Mouse (Mus musculus) splenic B cell, adult 2 months (primary cell): ENCODE results near the gene Mrpl22.

Experiments
- DNase-seq: peaks from one replicate; pipeline ENCODE4 v3.0.0-alpha.2; 2011; ENCODE audit warnings: low read depth, low spot score
- H3K27me3 ChIP-seq: 2 replicates; pipeline ENCODE4 v1.6.1; 2012; ENCODE audit warnings: mild to moderate bottlenecking, low read length, moderate library complexity, mixed read lengths; ENCODE audit not compliant: control insufficient read depth, poor library complexity, insufficient read depth, severe bottlenecking
- H3K36me3 ChIP-seq: 2 replicates; pipeline ENCODE4 v1.6.1; 2012; ENCODE audit warnings: mild to moderate bottlenecking, low read length, moderate library complexity, mixed read lengths; ENCODE audit not compliant: control insufficient read depth, poor library complexity, insufficient read depth, severe bottlenecking

Gene Mrpl22

GRCm38 (mm10) chr11:58171459-58172091 is at the start of gene Mrpl22:
Gene Mrpl22 (plus strand): TSS chr11:58171661.
- DNase-seq: peak; percentile 95
- no peaks in the 10 kb centered on the region for H3K27me3 ChIP-seq
- H3K36me3 ChIP-seq: peaks cover 4% of the 10 kb centered on the region; the same call in 1 of the 2 replicates

- H3K36me3 ChIP-seq: peaks cover 11% of the 10 kb centered on the region
- DNase-seq: no peak
- H3K27me3 ChIP-seq: no peaks in the 10 kb centered on the region
These were observed 47.8 kb upstream of the Mrpl22 start for GRCm38 (mm10) chr11:58123711-58124110.

GRCm38 (mm10) chr11:58125021-58125420 is 46.4 kb upstream of the Mrpl22 start:
- DNase-seq: no peak
- Histone ChIP-seq H3K36me3 (peaks cover 12% of the 10 kb centered on the region), H3K27me3 (no peaks in the 10 kb centered on the region)

- H3K36me3 ChIP-seq: peaks cover 8% of the 10 kb centered on the region
- no peaks in the 10 kb centered on the region for H3K27me3 ChIP-seq
- no peak for DNase-seq
These were observed 44.9 kb upstream of the Mrpl22 start for GRCm38 (mm10) chr11:58126397-58127160.

DNA sequence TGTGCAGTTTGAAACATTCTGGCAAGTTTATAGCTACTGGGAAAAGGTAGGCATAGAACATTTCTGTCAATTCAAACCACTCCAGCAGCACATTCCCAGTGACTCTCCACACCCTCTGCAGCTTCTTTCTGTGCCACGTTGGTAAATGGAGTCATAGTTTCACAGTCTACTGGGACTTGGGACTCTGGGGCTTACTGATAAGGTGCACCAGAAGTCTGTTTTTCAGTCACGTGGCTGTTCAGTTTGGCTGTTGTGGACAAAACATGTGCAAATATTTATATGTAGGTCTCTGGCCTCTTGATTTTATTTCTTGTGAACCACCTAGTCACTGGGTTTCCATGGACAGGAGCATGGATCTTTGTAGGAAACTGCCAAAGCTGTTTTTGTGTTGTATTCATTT is 43.9 kb upstream of the Mrpl22 start:
- Histone ChIP-seq H3K27me3 (no peaks in the 10 kb centered on the region), H3K36me3 (peaks cover 8% of the 10 kb centered on the region)
- no peak for DNase-seq

- no peak for DNase-seq
- Histone ChIP-seq H3K27me3 (no peaks in the 10 kb centered on the region), H3K36me3 (peaks cover 9% of the 10 kb centered on the region)
These were observed 42.1 kb upstream of the Mrpl22 start for GRCm38 (mm10) chr11:58129302-58129843.

DNA sequence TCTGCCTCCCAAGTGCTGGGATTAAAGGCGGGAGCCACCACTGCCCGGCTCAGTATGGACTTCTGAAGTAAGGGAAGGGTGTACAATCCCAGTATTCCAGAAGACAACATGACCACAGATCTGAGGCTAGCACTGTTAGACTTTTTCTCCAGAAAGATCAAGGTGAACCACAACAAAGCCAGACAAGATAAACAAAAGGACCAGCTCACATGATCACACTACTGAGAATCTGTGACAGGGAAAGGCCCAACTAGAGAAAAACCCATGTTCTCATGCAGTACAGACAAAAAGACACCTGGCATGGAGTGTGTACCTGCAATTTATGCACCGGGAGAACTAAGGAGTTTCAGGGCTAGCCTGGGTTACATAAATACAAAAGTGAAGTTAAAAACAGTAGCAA is 39.4 kb upstream of the Mrpl22 start:
- no peak for DNase-seq
- peaks cover 8% of the 10 kb centered on the region for H3K36me3 ChIP-seq

GRCm38 (mm10) chr11:58134869-58135268 is 36.6 kb upstream of the Mrpl22 start:
- H3K27me3 ChIP-seq: no peaks in the 10 kb centered on the region
- peaks cover 4% of the 10 kb centered on the region for H3K36me3 ChIP-seq
- DNase-seq: no peak

More for the DNA sequence above, 39.4 kb upstream of the Mrpl22 start:
- no peaks in the 10 kb centered on the region for H3K27me3 ChIP-seq

DNA sequence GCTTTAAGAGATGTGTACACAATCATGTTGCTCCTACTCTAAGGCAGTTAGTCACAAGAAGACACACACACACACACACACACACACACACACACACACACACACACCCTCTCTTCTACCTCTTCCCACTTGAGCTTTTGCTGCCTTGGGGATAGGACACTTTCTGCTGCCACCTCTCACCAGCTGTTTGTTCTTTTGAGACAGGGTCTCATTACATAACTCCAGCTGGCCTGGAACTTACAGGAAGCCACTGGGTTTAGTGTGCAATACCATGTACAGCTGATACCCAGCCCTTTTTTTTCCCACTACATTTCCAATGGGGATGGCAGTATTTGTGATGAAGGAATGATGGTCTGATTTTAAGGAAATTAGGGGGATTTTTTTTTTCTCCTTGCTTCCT is 36.2 kb upstream of the Mrpl22 start:
- H3K27me3 ChIP-seq: no peaks in the 10 kb centered on the region
- DNase-seq: no peak
- peaks cover 2% of the 10 kb centered on the region for H3K36me3 ChIP-seq

DNA sequence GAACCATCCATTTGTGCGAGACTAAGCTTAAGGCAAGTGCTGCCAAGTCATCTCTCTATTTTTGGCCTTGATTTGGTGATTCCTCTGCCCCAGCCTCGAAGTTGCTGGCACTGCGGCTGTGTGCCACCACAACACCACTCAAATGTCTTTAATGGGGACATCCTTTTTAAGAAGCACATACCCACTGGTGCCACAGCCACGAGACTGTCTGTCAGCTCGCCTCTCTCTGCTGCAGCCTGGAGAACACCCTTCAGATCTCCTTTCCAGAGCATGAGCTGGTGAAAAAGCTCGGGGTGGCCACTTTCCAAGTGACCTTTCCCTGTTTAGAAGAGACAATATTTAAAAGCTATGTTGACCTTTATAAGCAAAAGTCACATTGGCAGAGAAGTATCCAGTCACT is 34.8 kb upstream of the Mrpl22 start:
- DNase-seq: no peak
- H3K36me3 ChIP-seq: peaks cover 2% of the 10 kb centered on the region
- H3K27me3 ChIP-seq: no peaks in the 10 kb centered on the region

- no peak for DNase-seq
- Histone ChIP-seq H3K27me3 (no peaks in the 10 kb centered on the region), H3K36me3 (peaks cover 2% of the 10 kb centered on the region)
These were observed 32.6 kb upstream of the Mrpl22 start for GRCm38 (mm10) chr11:58138821-58139220.

- Histone ChIP-seq H3K27me3 (no peaks in the 10 kb centered on the region), H3K36me3 (peaks cover 2% of the 10 kb centered on the region)
- no peak for DNase-seq
These were observed 32.0 kb upstream of the Mrpl22 start for GRCm38 (mm10) chr11:58139466-58139865.

DNA sequence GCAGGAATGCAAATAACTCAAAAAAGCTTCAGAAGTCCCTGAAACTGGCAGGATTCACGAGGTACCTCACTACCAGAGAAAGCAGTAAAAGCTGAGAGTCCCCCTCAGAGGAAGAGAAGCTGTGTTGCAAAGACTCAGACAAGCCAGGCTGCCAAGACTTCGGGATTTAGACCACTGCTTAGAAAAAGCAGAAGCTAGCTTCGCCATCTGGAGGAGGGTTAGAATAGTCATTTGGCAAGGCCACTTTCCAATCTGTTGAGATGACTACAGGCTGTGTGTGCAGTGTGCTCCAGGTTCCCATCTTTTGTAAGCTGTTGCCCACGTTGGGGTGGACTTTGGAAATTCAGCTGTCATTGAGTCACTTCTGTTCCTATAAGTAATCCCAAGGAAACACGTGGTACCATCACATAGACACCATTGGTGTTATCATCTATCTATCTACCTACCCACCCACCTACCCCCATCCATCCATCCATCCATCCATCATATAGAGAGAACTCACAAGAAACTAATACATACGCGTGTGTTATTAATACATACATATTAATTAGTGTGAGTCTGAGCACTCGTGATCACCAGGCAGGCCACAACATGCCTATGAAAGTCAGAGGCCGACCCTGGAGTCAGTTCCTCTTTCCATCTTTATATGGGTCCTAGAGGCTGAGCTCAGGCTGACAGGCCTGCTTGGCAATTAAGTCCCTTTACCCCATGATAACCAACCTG is 27.6 kb upstream of the Mrpl22 start:
- Histone ChIP-seq H3K27me3 (no peaks in the 10 kb centered on the region), H3K36me3 (peaks cover 9% of the 10 kb centered on the region)
- peak; percentile 8 for DNase-seq

- no peak for DNase-seq
- peaks cover 9% of the 10 kb centered on the region for H3K36me3 ChIP-seq
- no peaks in the 10 kb centered on the region; the same call in 1 of the 2 replicates for H3K27me3 ChIP-seq
These were observed 25.2 kb upstream of the Mrpl22 start for GRCm38 (mm10) chr11:58146241-58146640.

DNA sequence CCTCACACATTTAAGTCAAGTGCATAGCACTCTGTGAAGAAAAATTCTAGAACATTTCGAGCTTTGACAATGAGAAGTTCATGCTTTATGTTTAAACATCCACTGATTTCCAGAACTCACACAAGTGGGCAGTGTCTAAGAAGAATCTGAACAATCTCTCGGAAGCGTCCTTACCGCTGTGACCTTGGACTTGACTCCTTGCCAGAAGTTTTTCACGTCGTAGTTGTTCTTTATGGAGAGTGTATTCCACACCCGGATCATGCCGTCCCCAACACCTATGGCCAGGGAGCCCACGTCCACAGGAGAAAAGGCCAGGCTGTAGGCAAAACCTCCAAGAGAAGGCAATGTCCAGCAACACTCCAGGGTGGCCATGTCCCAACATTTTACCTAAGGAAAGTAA is 16.0 kb upstream of the Mrpl22 start:
- peaks cover 7% of the 10 kb centered on the region for H3K36me3 ChIP-seq
- no peaks in the 10 kb centered on the region; the same call in 1 of the 2 replicates for H3K27me3 ChIP-seq
- DNase-seq: no peak
